Mouse (Mus musculus): ENCODE measurements at regions not wholly inside any gene's neighbourhood (a gene's known extent, or its start where the extent isn't known, plus 50 kb on each side); places are given as distances from the start of the nearest gene placed in this dataset.

- Histone ChIP-seq H3K4me1 (ENCODE audit: control insufficient read depth, insufficient read depth, insufficient read length, low read length) (no peaks in the 10 kb centered on the region), H3K27me3 (ENCODE audit: control insufficient read depth, insufficient read depth, low read length) (no peaks in the 10 kb centered on the region), H3K36me3 (ENCODE audit: control insufficient read depth, insufficient read depth, low read length) (no peaks in the 10 kb centered on the region), H3K4me3 (ENCODE audit: low read depth, low read length) (no peak overlapping the region), H3K27ac (ENCODE audit: insufficient read depth, low read depth, low read length) (no peak overlapping the region)
- WGBS: 67% methylated on average over 6 of the region's 6 CpGs
- TF ChIP-seq CTCF (IDR thresholded peaks at IDR 0.05; ENCODE audit: extremely low read depth, insufficient read length, insufficient replicate concordance, low read depth, low read length): no peak
- no peak for TF ChIP-seq POLR2A (IDR thresholded peaks at IDR 0.05; ENCODE audit: low read depth, low read length)
Measured at GRCm38 (mm10) chr8:25326930-25327329, 502.8 kb upstream of the Adam5 start.

DNA sequence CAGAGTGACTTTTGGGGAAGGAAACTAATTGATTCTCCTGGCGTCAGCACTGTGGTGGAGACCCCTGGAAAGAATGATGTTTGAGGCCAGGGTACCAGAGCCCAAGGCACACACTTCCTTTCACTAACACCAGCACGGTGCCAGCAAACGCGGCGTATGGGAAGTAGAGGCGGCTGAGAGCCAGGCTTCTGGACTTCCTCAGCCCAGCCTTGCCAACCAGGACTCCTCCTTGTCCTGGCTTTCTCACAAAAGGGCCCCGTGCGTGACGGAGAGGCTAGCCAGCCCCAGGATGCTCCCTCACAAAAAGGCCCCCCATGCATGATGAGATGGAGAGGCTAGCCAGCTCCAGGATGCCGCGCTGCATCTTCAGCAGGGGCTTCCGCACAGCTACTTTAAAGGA, 502.1 kb upstream of the Adam5 start:
- H3K4me1 ChIP-seq (ENCODE audit: control insufficient read depth, insufficient read depth, insufficient read length, low read length): no peaks in the 10 kb centered on the region
- H3K4me3 ChIP-seq (ENCODE audit: low read depth, low read length): no peak overlapping the region
- H3K27ac ChIP-seq (ENCODE audit: insufficient read depth, low read depth, low read length): no peak overlapping the region
- no peaks in the 10 kb centered on the region for H3K27me3 ChIP-seq (ENCODE audit: control insufficient read depth, insufficient read depth, low read length)
- no peaks in the 10 kb centered on the region for H3K36me3 ChIP-seq (ENCODE audit: control insufficient read depth, insufficient read depth, low read length)
- TF ChIP-seq POLR2A (IDR thresholded peaks at IDR 0.05; ENCODE audit: low read depth, low read length) (no peak), CTCF (IDR thresholded peaks at IDR 0.05; ENCODE audit: extremely low read depth, insufficient read length, insufficient replicate concordance, low read depth, low read length) (no peak)
- 80% methylated on average over 12 of the region's 12 CpGs for WGBS

DNA sequence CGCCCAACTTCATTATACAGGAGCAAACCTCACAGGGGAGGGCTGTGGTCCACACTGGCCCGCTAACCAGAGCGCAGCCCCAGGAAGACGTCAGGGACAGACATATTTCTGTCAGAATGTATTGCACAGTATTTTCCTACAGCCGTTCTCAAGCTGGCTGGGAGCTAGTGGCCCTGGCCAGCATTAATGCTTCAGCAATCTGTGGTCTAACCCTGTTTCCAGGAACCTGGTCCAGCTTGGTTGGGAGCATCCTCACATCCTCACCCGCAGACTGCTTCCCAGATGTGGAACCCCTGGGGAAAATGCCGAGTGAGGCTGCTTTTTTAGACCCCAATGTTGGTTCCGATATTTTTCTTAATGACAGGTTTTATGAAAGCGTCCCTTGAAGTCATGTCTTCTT, 500.6 kb upstream of the Adam5 start:
- Histone ChIP-seq H3K4me1 (ENCODE audit: control insufficient read depth, insufficient read depth, insufficient read length, low read length) (no peaks in the 10 kb centered on the region), H3K27me3 (ENCODE audit: control insufficient read depth, insufficient read depth, low read length) (no peaks in the 10 kb centered on the region), H3K27ac (ENCODE audit: insufficient read depth, low read depth, low read length) (no peak overlapping the region), H3K36me3 (ENCODE audit: control insufficient read depth, insufficient read depth, low read length) (no peaks in the 10 kb centered on the region), H3K4me3 (ENCODE audit: low read depth, low read length) (no peak overlapping the region)
- 84% methylated on average over 9 of the region's 9 CpGs for WGBS
- TF ChIP-seq POLR2A (IDR thresholded peaks at IDR 0.05; ENCODE audit: low read depth, low read length) (no peak), CTCF (IDR thresholded peaks at IDR 0.05; ENCODE audit: extremely low read depth, insufficient read length, insufficient replicate concordance, low read depth, low read length) (no peak)

- WGBS: 56% methylated on average over 19 of the region's 19 CpGs
- no peaks in the 10 kb centered on the region for H3K27me3 ChIP-seq (ENCODE audit: control insufficient read depth, insufficient read depth, low read length)
- no peak overlapping the region for H3K27ac ChIP-seq (ENCODE audit: insufficient read depth, low read depth, low read length)
- H3K4me3 ChIP-seq (ENCODE audit: low read depth, low read length): no peak overlapping the region
- no peaks in the 10 kb centered on the region for H3K4me1 ChIP-seq (ENCODE audit: control insufficient read depth, insufficient read depth, insufficient read length, low read length)
- no peak for TF ChIP-seq POLR2A (IDR thresholded peaks at IDR 0.05; ENCODE audit: low read depth, low read length)
- no peak for TF ChIP-seq CTCF (IDR thresholded peaks at IDR 0.05; ENCODE audit: extremely low read depth, insufficient read length, insufficient replicate concordance, low read depth, low read length)
- no peaks in the 10 kb centered on the region for H3K36me3 ChIP-seq (ENCODE audit: control insufficient read depth, insufficient read depth, low read length)
Measured at GRCm38 (mm10) chr8:25323643-25324420, 499.7 kb upstream of the Adam5 start.

DNA sequence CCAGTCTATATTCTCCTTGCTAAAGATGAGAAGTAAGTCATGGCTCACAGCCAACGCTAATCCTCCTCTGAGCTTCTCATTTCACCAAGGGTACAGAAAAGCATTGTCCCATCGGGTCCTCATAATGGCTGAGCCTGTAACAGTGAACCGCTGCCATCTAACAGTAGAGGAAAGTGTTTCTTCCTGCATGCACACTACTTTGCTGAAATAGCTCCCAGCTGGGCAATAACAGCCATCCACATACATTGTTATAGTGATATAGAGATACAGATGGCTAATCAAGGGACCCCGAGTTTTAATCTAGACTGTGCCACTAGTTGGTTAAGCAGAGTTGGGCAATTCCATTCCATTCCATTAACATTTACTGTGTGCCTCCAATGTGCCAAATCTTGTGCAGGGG, 492.2 kb upstream of the Adam5 start:
- WGBS: 78% methylated on average over 4 of the region's 4 CpGs

DNA sequence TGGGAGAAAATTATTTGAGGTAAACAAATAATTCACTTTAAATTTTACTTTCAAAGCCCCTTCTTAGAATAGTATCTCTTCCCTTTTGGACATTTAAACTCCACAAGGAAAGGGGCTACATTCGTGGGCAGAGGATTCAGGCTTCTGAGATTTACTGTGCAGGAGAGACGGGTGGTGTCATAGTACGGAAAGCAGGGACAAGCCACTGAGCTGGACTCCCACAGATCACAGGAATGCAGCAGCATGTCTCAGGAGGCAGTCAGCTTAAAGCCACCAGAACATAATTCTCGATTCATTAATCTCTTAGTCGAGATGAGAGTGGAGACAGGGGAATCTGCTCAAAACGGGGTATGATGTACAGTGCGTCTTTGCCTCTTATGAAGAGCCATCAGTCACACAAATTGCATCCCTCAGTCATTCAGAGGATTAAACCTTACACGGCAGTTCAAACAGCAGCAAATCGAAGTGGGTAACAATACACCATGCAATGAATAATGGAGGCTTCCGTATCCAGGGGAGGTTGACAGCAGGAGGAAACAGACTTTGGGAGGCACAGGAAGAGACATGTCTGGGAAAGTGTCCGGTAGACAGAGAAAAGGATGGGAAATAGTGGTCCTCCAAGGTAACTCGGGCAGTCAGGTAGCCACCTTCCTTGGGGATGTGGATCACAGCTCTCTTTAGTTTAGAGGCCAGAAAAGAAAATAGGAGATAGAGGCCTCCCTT, 487.8 kb upstream of the Adam5 start:
- TF ChIP-seq CTCF (IDR thresholded peaks at IDR 0.05; ENCODE audit: extremely low read depth, insufficient read length, insufficient replicate concordance, low read depth, low read length) (no peak), POLR2A (IDR thresholded peaks at IDR 0.05; ENCODE audit: low read depth, low read length) (no peak)
- Histone ChIP-seq H3K27me3 (ENCODE audit: control insufficient read depth, insufficient read depth, low read length) (no peaks in the 10 kb centered on the region), H3K4me3 (ENCODE audit: low read depth, low read length) (no peak overlapping the region), H3K27ac (ENCODE audit: insufficient read depth, low read depth, low read length) (no peak overlapping the region), H3K36me3 (ENCODE audit: control insufficient read depth, insufficient read depth, low read length) (no peaks in the 10 kb centered on the region), H3K4me1 (ENCODE audit: control insufficient read depth, insufficient read depth, insufficient read length, low read length) (peaks cover 2% of the 10 kb centered on the region; the same call in 1 of the 2 replicates)
- WGBS: 73% methylated on average over 12 of the region's 12 CpGs

More for the DNA sequence above, 492.2 kb upstream of the Adam5 start:
- Histone ChIP-seq H3K36me3 (ENCODE audit: control insufficient read depth, insufficient read depth, low read length) (no peaks in the 10 kb centered on the region), H3K27me3 (ENCODE audit: control insufficient read depth, insufficient read depth, low read length) (no peaks in the 10 kb centered on the region), H3K4me3 (ENCODE audit: low read depth, low read length) (no peak overlapping the region), H3K4me1 (ENCODE audit: control insufficient read depth, insufficient read depth, insufficient read length, low read length) (no peaks in the 10 kb centered on the region), H3K27ac (ENCODE audit: insufficient read depth, low read depth, low read length) (no peak overlapping the region)
- TF ChIP-seq CTCF (IDR thresholded peaks at IDR 0.05; ENCODE audit: extremely low read depth, insufficient read length, insufficient replicate concordance, low read depth, low read length) (no peak), POLR2A (IDR thresholded peaks at IDR 0.05; ENCODE audit: low read depth, low read length) (no peak)

DNA sequence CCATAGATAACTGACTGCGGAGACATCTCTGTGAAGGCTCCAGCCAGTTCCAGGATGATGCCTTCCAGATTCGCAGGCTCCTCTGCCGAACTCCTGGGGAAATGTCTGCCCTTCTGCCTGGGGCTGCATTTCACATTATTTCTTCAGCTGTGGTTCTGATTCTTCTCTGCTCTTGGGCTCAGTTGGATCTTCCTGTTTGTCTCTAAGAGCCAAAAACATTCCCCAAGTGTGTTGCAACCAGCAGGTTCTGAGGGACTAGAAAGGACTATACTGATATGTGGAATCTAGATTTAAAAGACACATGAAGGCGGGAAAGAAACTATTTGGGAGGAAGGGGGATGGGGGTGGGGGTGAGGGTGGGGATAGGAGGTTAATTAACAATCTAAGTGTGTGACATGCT, 483.8 kb upstream of the Adam5 start:
- H3K4me1 ChIP-seq (ENCODE audit: control insufficient read depth, insufficient read depth, insufficient read length, low read length): peaks cover 2% of the 10 kb centered on the region; the same call in 1 of the 2 replicates
- TF ChIP-seq POLR2A (IDR thresholded peaks at IDR 0.05; ENCODE audit: low read depth, low read length): no peak
- TF ChIP-seq CTCF (IDR thresholded peaks at IDR 0.05; ENCODE audit: extremely low read depth, insufficient read length, insufficient replicate concordance, low read depth, low read length): no peak
- 87% methylated on average over 4 of the region's 4 CpGs for WGBS
- no peak overlapping the region for H3K4me3 ChIP-seq (ENCODE audit: low read depth, low read length)
- peak overlapping the region; percentile 29; the same call in 1 of the 2 replicates for H3K27ac ChIP-seq (ENCODE audit: insufficient read depth, low read depth, low read length)
- no peaks in the 10 kb centered on the region for H3K27me3 ChIP-seq (ENCODE audit: control insufficient read depth, insufficient read depth, low read length)
- no peaks in the 10 kb centered on the region for H3K36me3 ChIP-seq (ENCODE audit: control insufficient read depth, insufficient read depth, low read length)
